Mouse (Mus musculus) urinary bladder, postnatal 25 days (tissue): ENCODE results near the gene Aanat.

Experiments
- DNase-seq: peaks from one replicate; pipeline ENCODE4 v3.0.0; 2022; ENCODE audit warnings: low spot score

Gene Aanat

DNA sequence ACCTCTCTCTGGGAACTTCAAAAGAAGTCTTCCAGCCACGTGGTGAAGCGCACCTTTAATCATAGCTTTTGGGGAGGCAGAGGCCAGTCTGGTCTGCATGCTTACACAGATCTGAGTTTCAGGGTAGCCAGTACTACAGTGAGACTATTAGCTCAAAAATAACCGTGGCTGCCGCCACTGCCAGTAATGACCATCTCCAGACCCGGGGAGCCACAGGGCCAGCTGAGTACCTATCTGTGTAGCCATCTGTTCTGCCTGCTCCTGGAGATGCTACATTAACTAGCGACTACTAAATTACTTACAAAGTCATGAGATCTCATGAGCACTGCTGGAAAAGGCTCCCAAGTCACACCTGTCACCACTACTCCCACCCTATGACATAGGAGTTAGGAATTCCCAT is 11.2 kb upstream of the Aanat start:
- no peak for DNase-seq

DNA sequence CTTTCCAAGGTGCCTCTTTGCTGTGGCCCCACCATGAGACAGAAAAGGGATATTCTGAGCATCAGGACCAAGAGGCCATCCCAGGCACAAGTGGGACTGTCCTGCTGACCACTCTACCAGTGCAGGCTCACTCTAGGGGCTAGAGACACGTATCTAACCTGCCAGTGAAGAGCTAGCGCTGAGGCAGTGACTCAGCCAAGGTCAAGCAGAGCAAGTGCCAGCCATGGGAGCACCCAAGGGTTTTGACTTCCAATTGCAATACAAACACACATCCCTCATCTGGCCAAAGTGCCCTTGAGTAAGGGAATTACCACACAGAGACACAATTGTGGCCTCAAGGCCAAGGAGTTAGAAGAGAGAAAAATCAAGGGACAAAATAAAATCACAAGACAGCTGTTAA is 10.8 kb upstream of the Aanat start:
- no peak for DNase-seq

DNA sequence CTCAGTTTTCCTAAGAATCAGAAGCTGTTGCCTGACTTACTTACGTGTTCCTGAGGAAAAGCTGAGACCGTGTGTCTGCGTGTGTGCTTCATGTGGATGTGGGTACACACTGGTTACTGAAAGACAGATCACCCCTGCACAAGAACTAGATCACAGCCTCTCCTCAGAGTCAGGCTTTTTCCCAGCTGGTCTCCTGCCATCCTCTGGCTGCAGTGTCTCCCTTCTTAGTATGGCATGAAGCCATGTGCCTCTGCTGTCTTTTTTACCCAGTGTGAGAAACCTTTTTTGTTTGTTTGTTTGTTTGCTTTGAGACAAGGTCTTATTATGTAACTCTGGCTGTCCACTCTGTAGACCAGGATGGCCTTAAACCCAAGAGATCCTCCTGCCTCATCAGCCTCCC is 7.0 kb upstream of the Aanat start:
- DNase-seq, result no peak

DNA sequence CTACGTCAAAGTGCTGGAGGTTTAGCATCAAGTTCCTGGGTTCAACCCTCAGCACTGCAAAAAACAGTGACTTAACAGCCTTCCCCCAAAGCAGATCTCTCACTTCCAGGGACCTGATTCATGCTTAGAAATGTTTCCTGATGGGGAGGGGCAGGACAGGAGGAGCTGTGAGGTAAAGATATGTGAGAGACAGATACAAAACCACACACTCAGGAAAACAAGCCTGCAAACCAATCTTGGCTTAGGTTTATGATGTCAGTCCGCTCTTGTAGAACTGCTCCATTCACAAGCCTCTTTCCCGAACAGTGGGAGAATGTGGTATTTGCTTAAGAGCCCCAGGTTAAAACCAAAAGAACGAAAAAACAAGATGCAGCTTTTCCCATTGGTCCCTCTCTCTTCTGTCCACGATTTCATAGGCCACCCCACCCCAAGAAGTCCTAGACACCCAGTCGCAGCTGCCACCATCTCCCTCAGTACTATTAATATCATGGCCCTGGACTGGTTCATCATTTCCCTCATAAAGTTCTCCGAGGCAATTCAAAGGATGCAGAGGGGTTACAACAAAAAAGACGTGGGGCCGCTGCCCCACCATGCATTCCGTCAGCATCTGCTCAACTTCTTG is 6.1 kb upstream of the Aanat start:
- DNase-seq, result no peak

DNA sequence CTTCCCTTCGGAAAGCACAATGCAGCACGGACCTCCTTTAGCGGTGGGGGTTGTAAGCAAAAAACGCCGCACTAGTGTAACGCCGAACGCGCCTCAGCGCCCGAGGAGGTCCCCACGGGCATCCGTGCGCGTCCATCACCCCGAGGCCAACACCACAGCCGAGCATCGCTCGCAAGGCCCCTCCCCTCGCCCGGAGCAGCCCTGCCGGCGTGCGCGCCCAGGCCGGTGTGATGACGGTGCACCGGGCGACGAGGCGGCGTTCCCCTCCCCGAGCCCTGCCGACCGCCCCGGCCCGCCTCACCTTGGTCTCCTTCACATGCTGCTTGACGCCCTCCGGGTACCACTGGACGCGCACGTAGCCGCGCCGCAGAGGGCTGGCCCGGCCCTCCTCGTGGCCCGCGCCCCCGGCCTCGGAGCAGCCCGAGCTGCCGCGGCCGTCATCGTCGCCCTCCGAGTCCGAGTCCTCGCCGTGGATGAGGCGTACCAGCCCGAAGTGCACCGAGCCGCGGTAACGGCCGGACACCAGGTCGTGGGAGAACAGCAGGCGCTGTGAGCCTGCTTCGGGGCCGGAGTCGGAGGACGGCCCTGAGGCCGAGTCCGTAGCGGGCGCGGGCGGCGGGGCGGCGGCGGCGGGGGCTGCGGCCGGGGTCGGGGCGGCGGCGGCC is 5.4 kb upstream of the Aanat start:
- DNase-seq, result peak; percentile 41

DNA sequence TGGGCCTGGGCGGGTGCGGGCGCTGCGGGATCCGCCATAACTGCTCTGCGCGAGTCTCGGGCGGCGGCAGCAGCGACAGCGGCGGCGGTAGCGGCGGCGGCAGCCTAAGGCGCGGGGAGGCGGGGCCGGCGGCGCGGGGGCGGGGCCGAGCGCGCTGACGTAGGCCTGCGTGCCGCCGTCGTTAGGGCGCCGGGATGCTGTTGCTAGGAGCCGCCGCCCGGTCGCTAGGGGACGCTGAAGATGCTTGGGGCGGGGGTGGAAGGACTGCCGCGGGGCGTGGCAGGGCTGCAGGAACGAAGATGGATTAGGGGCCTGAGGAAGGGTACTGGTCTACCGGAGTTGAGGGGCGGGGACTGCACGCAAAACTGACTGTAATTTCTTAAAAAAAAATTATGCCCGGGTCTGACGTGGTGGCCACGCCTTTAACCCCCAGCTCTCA is 4.8 kb upstream of the Aanat start, which contains the start of gene Ube2o:
Gene Ube2o (minus strand): TSS at position 72 of the 439 bp plus-strand sequence.
- peak; percentile 85 for DNase-seq

DNA sequence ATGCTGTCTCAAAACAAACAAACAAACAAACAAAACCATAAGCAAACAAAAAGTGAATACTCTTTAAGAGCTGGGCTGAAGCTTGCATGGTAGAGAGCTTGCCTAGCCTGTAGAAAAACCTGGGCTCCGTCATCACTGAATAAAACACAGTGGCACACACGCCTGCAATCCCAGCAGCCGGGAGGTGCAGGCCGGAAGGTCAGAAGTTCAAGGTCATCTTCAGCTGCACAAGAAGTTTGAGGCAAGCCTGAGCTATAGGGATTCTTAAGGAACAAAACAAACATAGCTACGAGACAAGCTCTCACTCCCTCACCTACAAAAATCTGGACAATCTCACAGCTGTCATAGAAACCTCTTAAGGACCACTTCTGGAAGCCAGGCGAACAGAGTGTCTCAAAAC is 550 bp upstream of the Aanat start:
- DNase-seq, result no peak

DNA sequence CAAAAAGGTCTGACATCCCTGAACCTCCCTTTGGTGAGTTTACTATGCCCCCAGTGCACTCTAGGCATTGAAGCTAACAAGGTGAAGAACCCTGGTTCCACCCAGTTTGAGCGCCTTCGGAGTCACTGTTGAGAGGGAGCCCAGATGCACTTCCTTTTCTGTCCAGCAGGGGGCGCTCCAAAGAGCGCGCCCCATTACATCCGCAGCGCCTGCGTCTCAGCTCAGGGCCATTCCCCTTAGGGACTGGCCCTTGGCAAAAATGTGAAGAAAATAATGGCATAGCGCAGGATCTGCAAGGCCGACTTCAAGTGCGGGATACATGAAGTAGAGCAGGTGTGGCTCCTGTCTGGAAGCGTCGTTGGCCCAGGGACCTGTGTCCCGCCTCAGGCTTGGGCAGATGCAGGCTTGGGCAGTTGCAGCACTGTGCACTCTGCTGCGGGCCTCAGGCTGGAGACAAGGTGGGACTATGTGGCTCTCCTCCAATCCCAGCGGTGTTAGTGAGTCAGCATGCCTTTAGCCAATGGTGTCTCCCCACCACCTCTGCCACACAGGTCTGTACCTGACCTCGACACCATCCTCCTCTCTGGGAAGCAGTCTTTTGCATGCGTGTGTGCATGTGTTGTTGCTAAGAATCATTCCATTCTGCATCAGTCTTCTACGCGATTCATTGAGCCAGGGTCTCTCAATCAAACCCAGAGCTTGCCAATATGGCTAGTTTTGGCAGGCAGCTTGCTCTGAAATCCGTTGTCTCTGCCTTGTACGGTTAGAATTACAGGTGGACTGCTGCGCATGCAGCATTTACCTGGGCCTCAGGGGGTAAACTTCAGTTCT is 784 bp downstream of the Aanat start:
- peak; percentile 73 for DNase-seq

DNA sequence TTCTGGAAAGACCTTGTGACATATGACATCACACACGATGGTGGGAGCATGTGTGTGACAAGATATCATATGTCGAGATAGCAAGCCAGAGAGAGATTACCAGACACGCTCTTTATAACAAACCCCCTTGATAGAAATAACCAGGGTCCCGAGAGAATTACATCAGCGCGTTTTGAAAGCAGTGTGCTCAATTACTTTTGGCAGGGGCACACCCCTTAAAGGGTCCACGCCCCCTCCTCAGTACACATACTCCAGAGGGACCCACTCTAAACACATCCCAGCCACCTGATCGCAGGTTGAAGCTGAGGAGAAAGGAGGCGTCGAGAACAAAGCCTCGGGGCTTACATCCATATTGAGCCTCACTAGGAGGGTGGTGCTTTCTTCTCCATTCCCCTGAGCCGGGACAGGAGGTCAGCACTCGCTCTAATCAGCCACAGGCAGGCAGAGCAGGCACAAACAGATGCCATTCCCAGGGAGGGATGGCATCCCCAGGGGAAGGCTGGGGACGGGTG is 2.8 kb downstream of the Aanat start:
- DNase-seq, result no peak

DNA sequence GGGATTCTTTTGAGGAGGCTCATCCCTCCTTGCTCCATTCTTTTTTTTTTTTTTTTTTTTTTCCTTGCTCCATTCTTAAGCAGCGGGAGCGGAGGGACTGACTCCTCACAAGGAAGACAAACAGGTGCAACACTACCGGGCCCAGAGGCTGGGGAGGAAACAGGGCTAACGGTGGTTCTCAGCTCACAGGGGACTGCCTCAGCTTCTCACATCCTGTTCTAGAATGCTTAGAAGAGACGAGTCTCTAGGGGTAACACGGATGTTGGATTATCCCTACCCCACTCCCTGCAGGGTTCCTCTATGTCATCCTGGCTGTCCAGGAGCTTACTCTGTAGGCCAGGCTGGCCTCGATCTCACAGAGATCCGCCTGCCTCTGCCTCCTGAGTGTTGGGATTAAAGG is 3.3 kb downstream of the Aanat start:
- no peak for DNase-seq

DNA sequence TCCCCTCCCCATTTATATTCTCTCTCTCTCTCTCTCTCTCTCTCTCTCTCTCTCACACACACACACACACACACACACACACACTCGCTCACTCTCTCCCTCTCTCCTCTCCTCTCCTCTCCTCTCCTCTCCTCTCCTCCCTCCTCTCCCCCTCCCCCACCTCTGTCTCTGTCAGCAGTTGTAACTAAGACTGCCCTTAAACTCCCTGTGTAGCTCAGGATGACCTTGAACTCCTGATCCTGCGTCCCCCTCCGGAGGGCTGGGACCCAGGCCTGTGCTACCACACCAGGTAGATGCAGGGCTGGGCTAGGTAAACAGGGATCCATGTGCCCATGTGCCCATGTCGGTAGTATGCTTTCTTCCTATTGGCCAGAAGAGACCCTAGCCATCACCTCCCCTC is 5.4 kb downstream of the Aanat start:
- no peak for DNase-seq

DNA sequence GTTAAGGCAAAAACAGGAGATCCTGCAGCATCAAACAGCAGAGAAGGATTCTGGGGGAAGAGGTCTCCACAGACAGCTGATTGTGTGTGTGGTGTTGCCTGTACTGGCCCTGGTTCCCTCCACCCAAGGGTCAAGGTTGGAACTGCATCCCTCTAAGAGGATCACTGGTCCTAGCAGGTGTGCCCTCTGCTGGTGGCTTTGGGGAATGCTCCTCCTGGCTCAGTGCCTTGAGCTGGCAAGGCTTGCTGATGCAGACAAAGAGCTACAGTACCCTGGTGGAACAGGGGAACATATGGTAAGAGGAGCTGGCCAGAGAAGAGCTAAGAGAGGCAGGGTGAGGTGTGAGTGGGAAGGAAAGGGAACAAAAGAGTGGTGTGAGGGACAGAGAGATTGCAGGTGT is 6.2 kb downstream of the Aanat start:
- peak; percentile 93 for DNase-seq

DNA sequence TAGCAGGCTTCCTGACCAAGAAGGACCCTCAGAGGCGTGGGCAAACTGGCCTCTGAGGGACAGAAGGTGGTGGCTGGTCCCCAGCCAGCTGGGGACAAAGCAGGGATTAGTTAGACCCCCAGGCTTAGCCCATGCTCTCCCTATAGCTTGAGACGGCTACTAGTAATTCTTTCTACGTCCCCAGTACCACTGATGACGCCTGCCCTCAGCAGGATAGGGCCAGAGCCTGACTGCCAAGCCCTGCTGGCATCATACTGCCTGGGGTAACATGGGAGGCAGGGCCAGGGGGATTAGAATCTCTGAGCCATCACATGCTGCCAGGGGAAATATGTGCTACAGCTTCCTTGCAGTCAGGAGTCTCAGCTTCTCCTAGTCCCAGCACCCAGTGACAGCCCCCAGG is 7.1 kb downstream of the Aanat start:
- no peak for DNase-seq

DNA sequence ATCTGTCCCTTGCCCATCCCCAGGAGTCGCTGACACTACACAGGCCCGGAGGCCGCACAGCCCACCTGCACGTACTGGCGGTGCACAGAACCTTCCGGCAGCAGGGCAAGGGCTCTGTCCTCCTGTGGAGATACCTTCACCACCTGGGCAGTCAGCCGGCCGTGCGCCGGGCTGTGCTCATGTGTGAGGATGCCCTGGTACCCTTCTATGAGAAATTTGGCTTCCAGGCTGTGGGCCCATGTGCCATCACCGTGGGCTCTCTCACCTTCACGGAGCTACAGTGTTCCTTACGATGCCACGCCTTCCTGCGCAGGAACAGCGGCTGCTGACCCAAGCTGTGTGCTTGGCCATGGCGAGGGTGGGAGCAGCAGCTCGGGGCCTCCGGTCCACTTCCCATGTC is 10.5 kb downstream of the Aanat start:
- no peak for DNase-seq

DNA sequence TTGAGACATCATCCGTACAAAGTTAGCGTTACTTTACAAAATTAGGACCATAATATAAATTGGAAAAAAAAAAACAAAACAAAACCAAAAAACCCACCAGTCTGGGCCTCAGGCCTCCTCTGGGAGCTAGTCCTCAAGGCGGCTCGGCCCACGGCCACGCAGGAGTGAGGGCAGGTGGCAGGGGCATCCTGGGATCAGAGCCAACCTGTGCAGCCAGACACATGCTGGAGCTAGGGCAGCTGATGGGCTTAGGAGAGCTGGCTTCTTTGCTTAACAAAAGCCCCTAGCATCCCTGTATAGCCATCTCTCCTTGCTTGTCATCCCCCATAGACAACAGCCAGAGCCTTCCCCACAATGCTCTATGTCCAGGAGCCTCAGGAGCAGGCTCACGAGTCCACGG is 12.0 kb downstream of the Aanat start:
- DNase-seq, result no peak

DNA sequence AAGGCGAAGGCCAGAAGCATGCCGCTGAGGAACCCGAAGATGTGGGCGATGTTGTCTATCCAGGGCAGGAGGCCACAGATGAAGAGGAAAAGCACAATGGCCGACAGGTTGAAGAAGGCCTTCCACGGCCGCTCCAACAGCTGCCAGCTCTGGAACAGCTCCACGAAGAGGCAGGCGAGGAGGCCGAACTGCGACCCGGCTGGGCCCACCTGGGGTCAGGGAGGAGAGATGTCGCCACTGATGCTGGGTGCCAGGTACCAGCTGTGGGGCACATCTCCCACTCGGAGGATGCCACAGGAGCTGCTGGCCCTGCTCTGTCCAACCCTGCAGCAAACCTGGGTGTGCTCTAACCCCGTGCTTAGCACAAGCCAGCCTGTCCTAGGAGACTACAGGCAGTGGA is 13.0 kb downstream of the Aanat start:
- no peak for DNase-seq

DNA sequence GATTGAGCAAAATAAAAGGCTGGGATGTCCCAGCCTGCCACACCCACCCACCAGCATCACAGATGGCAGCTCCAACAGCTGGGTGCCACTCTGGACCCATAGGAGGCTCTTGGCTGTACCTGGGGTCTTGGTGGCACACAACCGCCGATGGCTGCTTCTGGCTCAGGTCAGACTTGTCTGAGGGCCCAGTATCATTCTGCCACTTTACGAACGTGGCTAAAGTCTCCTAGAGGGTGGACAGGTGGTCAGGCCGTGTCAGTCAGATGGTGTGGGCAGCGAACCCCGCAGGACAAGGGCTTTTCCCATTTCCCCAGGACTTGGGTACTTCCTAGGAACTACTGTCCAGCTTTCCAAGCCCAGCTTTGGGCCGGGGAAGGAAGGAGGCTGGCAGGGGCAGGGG is 14.9 kb downstream of the Aanat start:
- no peak for DNase-seq

DNA sequence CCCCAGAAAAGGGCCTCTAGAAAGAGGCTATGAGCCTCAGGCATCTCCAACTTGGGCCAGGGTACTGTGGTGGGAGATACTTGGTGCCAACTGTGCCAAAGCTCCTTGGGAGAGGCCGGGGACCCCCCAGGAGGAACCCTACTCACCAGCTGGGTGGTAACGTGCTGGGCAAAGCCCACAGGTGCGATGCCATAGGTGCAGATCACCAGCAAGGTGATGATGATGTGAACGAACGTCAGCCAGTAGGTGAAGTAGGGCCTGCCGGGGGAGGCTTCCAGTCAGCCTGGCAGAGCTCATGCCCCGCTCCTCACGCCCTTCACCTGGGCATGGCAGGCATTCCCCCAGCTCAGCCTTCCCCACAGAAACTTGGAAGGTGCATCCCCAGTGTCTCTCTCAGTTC is 15.8 kb downstream of the Aanat start:
- DNase-seq, result no peak

DNA sequence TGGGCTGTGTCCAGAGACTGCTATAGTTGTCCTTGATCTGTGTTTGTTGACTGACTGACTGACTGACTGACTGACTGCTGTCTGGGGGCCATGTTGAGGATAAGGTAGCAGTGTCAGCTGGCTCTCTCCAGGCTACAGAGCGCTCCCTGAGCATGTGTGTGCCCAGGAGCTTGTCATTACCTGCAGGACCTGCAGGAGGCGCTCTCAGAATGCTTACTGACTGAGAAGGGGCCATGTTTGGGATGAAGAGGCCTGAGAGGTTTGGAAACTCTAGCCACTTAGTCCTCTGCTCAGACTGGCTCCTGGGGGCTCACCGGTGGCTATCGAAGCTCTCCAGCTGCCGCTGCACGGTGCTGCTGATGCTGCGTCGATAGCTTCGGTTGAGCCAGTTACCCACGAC is 17.1 kb downstream of the Aanat start:
- DNase-seq, result no peak

DNA sequence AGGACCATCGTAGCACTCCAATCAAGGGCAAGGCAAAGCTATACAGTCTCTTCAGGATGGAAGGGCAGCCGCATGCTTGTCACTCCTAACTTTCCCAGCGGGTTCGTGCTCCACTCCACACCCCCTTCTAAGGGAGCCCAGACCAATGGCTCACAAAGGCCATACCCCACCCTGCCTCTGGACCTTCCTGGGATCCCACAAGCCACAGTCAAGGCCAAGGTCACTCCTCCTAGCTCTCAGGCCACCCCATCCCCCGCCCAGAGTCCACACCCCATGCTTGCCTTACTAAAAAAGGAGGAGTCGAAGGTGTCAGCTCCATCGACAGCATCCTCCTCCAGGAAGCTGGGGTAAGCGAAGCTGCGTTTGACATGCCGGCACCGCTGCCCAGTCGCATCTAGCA is 17.9 kb downstream of the Aanat start:
- no peak for DNase-seq

DNA sequence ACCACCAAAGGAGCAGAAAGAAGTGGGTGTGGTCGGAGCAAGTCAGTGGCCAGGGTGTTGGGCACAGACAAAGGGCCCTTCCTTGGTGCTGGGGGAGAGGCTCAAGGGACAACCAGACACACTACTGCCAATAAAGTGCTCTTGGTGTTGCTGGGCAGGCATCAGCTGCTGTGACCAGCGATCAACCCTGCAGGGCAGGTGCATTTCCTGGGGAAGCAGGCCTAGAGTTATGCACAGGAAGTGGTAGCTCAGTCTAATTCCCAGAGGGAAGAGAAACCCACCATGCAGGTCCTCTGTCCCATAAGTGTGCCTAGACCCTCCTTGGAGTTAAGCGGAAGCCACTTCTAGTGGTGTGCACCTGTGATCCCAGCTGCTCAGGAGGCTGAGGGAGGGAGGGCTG is 21.5 kb downstream of the Aanat start:
- no peak for DNase-seq

DNA sequence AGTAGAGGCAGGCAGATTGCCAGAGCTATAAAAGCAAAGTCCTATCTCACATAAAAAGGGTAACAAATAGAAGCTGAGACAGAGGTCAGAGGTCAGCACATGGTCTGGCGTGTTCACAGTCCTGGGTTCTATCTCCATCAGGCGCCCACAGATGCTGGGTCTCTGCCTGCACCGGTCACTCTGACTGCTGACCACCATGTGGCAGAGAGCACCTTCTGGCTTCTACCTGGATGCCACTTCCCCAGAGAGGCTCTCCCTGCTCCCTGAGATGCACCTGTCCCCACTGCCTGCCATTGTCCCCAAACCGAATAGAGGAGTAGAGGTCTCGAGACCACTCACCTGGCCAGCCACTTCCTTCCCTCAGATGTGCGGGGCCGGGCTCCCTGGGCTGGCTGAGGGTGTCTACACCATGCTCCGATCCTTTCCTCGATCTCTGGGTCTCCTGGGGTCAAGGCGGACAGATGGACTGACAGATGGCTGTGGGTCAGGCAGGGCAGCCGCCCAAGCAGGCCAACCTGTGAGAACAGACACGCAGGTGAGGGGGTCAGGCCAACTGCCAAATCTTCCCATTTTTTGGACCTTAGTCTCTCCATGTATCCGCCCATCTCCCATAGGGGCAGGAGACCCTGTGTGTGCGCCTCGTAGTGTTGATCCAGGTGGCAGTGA is 23.9 kb downstream of the Aanat start:
- DNase-seq, result no peak
